Mouse (Mus musculus) retina, postnatal 1 day (tissue): Measurements from ENCODE around the gene Rab33a.

Experiments used
- DNase-seq: peaks from one replicate; pipeline ENCODE4 v3.0.0-alpha.2; 2012

Rab33a gene

DNA sequence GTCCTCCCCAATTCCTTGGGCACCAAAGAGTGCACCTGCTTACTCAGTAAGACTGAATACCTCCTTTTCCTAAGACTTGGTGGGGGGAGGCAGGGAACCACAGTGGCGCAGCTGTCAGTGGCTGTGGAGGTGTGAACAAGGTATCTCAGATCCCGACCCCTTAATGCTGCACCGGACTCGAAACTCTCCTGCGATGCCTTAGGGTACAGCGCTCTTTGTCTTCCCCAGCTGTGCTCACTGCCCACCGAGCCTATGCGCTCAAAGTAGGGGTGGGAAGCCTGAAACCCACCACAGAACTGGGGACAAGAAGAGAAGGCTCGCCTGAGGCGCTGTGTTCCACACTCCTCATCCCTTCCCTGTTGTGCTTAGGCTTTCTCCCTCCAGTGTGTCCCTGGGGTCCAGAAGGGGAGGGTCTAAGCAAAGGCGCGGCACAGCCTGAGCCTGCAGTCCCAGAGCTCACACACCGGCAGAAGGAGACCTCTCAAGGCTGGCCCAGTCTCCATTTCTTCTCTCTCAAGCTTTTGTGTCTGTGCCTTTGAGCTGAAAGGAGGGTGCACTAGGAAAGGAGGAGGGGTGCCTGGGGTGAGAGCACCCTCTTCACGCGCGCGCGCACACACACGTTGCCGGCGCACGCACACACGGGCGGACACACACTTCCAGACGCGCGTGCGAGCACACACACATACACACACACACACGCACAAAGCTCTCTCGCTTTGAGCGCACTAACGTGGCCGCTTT, at the start of gene Rab33a:
Gene Rab33a (plus strand): TSS at position 478 of the 741 bp plus-strand sequence.
- peak; percentile 65 for DNase-seq

DNA sequence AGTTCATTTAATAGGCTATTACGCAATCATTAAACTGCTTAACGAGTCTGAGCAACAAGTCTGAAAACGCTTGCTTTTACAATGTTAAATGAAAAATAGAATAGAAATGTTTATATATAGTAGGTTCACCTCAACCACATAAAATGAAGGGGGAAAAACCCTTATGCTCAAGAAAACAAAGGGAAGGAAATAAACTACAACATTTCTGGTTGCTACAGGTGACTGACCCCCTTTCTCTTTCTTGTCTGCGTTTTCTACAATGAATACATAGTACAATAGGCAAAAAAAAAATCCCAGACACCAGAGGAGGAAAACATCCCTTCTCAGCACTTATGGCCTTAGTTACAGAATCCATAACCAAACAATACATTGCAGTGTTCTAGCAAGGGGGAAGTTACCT, 38.0 kb upstream of the Rab33a start:
- DNase-seq: no peak

DNA sequence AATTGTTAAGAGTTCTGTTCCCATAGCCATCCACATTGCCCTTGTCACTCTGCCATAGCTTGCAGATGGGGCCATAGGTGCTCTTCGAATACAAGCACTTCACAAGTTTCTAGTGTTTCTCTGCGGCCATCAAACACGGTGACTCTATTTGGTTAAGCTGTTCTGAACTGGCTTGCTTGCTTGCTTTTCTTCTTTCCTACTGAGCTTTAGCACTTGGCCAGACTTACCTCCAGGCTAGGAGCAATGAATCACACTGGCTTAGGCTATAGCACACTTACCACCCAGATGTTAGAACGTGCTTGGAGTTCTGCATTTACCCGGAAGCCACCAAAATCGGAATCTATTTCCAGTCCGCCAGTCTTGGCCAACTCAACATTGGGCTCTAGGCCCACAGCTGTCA, 37.4 kb upstream of the Rab33a start:
- no peak for DNase-seq

DNA sequence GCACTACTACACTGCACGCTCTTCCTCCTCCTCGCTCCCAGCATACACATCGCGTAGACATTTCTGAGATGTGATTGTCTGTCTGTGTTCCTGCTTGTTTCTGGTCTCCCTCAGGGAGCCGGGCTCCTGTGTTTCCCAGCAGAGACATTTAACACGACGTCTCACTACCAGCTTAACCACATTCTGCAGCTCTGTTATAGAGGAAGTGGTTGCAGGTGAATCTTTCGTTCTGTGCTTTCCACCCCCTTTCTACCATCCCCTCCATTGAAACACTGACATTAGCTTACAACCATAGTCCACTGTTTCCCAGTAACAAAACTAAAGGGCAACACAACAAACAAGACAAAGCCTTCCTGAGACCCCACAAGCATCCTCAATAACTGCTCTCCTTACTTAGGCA, 25.3 kb upstream of the Rab33a start:
- DNase-seq: no peak

DNA sequence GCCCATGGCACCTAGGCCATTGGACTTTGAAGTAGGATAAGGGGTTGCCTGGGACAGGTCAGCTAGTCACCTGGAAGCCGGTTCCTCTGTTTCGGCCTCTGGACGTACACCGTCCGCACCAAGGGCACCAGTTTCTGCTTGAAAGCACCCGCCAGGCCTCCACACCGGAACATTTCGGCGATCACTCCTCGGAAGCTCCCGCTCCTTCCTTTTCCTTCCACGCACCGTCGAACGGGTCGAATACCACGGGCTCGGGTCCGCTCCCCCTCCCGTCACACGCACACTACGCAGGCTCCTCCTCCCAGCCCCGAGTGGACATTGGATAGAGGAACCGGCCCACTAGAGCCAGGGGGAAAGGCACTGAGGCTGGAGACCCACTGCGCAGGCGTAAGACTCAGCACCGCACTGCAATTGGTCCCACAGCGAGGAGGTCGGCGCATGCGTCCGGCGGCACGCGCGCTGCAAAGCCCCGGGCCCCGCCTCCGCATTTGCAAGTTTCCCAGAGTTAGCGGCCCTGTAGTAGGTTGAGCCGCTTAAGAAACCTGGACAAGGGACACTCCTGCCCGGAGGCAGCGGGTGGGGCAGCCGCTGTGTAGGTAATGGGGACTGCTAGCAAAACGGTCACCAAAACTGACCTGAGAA, 5.8 kb upstream of the Rab33a start, which contains the start of gene Aifm1:
Gene Aifm1 (minus strand): TSS at position 398 of the 642 bp plus-strand sequence.
- DNase-seq: peak; percentile 95

DNA sequence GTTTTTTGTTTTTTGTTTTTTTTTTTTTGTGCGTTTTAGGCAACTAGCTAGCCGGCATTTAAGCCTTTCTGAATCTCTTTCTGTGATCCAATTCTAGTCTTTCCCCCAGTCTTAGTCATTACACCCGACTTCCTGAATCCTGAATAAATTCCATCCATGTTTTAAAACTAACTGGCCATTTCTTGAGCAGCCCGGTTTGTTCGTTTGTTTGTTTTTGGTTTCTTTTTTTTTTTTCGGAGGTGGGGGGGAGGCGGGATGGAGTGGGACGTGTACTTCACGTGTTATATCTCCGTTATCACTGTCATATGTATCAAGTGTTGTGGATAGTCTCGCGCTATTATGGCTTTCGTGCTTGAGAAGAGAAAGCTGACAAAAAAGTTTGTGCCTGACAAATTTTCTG, 5.3 kb upstream of the Rab33a start:
- DNase-seq: no peak

DNA sequence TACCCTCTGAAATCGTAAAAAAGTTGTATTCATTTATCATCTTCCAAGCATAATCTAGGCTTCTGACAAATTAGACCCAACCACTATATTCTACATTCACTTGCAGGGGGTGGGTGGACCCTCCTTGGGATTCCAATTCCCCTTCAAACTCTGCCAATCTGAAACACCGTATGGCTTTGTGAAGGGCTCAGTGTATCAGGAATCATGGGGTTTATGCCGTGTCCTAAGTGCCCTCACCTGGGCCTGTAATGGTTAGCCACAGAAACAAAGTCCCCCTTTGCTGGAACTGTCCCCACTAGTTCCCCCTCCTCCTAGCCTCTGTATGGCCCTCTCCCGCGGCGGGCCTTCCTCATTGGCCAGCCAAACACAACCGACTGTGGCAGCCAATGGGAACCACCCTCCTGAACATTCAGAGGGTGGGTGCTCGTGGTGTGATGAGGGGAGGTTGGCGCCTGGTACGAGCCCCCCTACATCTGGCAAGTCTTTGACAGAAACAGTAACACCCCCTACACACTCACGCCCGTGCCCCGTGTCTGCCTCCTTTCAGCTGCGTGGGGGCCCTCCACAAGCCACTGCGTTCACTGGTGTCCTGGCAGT, 776 bp upstream of the Rab33a start:
- DNase-seq: peak; percentile 83

DNA sequence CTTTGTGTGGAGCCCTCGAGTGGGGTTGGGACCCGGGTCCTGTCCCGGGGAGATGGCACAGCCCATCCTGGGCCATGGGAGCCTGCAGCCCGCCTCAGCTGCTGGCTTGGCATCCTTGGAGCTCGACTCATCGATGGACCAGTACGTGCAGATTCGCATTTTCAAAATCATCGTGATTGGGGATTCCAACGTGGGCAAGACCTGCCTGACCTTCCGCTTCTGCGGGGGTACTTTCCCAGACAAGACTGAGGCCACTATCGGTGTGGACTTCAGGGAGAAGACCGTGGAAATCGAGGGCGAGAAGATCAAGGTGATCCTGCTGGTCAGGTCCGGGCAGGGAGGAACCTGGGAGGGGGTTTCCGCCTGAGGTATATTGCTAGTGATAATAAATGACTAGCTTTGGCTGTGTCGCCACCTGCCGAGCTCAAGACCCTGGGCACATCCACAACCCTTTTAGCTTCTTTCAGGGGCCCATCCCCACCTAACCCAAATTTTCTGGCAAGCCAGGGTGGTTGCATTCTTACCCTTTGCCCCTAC, 532 bp downstream of the Rab33a start:
- DNase-seq: no peak

DNA sequence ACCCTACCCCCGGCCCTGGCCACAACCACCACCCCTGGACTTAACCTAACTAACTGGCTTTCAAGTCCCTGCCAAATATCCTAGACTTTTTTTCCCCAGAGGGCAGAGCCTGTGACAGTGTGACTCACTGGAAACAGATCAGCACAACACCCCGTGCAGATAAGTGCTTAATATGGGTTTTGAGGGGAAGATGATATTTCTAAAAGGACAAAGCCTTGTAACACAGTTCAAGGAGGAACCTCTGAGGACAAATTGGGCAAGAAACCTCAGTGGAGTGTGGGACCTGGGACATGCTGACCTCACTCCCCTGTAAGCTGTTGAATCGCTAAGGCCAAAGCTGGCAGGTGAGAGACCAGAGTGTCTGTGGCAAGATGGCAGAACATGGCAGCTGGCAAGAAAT, 2.6 kb downstream of the Rab33a start:
- no peak for DNase-seq

DNA sequence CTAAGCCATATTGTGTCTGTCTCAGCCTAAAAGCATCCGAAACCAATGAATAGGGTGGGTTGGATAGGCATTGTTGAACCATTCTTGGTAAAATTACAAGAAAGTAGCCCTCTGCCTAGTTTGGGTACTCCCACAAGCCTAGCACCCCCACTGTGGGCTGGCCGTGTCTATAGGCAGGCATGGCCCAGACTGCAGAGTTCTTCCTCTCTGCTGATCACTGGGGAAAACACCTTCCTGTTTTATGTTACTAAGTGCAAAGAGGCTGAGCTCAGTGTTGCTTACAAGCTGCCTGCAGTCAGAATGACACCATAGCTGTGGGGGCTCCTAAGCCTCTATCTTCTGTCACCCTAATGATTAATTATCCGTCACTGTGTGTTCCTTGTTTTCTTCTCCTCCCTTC, 4.4 kb downstream of the Rab33a start:
- DNase-seq: no peak

DNA sequence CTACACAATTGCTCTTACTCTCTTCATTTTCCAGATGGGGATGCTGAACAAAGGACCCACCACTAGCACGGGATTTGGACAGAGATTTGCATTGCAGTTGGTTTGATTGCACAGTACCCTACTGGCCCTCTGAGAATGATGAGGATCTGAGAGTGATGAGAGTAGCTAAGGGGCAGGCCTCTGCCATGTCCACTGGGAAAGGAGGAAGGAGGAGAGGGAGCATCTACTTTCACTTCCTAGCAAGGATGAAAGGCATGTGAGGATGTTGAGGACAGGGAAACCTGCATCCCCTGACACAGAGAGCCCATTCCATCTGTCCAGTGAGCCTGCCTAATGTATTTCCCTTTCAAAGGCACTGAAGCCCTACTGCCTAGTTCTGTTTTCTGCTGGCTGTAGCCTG, 6.2 kb downstream of the Rab33a start:
- no peak for DNase-seq

DNA sequence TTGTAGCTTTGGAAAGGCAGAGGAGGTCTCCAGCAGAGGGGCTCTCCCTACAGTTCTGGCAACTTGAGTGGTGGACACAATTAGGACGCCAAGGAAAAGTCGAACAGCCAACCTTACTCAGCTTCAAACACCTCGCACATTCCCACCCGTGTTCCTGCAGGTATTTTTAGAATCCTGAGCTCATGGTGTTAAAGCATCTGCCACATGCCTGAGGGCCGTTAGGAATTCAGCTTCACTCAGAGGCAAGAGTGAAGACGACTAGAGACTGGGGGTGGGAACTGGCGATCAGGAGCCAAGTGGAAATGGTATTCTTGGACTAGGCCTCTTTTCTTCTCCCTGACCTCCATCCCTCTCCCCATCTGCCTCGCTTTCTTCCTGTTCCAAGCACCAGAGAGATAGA, 6.8 kb downstream of the Rab33a start:
- DNase-seq: no peak

DNA sequence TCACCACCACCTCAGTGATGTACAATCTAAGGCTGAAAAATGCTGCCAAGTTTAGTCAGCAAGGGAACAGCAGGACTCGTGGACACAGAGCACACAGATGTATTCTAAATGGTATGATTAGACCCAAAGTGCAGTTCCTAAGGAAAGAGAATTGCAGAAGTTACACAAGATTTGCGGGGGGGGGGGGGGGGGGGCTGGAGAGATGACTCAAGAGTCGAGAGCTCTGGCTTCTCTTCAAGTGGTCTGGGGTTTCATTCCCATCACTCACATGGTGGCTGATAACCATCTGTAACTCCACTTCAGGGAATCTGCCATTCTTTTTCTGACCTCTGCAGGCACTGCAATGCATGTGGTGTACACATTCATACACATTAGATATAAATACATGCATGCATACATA, 7.3 kb downstream of the Rab33a start:
- DNase-seq: no peak

DNA sequence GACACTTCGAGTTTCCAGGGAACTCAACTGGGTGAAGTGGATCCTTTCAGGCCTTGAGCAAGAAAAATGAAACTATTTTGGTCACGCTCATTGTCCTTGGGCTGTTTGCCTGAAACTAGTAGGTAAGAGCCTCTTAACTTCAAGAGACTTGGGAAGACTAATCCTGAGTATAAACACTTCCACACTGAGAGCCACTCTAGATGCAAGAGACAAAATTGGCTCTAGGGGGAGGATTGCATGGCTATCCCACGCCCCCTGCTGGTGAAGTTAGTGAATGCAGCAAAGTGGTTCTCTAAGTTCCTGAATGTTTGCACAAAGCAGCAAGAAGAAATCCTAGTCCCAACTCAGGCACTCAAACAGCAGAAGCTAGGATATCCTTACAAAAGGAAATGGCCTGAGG, 13.1 kb downstream of the Rab33a start:
- DNase-seq: peak; percentile 74
